Mouse (Mus musculus): ENCODE results near the gene Lrrk1. TPM values are rescaled to one million over a fixed set of nuclear protein-coding genes. Genes with fewer than 3 reads are reported as not detected.

Lrrk1 gene
- total RNA-seq, 2 experiments from 2014 or later: 4.8 to 6.9 TPM

GRCm38 (mm10) chr7:66266942-66267850 lies 121.0 kb downstream of the Lrrk1 start:
- intact Hi-C loops (cut with DNase I; ENCODE audit: low total_unique reads): no loop called here
- no peak for DNase-seq

GRCm38 (mm10) chr7:66263421-66263820 lies 124.7 kb downstream of the Lrrk1 start:
- intact Hi-C loops (cut with DNase I; ENCODE audit: low total_unique reads): no loop called here

GRCm38 (mm10) chr7:66262570-66263156 lies 125.5 kb downstream of the Lrrk1 start:
- intact Hi-C loops (cut with DNase I; ENCODE audit: low total_unique reads): no loop called here
- no peak for DNase-seq

More at GRCm38 (mm10) chr7:66263421-66263820, 124.7 kb downstream of the Lrrk1 start:
- no peak for DNase-seq

GRCm38 (mm10) chr7:66260763-66261390 lies 127.3 kb downstream of the Lrrk1 start:
- intact Hi-C loops (cut with DNase I; ENCODE audit: low total_unique reads): no loop called here
- DNase-seq: peak; percentile 40

GRCm38 (mm10) chr7:66260295-66260694 lies 127.9 kb downstream of the Lrrk1 start:
- intact Hi-C loops (cut with DNase I; ENCODE audit: low total_unique reads): no loop called here

DNA sequence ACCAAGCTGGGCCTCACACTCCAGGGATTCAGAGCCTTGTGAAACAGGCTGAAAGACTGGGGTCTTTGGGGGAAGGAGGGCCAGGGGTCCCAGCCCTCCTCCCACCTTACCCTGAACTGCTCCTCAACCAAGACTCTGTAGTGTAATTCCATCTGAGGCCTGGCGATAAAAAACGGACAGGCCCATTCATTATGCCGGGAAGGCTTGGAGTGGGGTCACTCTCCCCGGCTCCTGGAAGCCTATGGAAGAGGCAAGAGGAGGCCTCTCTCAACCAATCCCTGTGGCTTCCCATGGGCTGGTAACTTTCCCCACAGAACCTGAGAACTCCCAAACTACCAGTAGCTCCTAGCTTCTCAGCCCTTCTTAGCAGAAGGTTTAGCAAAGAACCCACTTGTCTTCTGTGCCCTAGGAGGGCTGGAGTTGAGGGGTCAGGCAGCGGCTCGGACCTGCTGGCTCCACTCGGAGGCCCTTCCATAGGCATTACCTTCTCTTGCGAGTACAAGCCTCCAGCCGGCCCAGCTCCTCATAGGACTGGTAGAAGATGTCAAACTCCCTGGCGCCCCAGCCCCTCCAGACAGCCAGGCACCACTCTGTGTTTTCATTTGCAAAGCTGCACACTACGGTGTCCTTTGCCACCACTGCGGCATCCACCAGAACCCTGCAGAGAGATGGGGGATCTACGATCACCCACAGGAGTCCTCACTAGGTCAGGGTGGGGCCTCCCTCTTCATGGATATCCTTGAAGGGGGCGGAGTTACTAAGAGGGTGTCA lies 128.5 kb downstream of the Lrrk1 start:
- intact Hi-C loops (cut with DNase I; ENCODE audit: low total_unique reads): no loop called here
- DNase-seq: peak; percentile 5

More at GRCm38 (mm10) chr7:66260295-66260694, 127.9 kb downstream of the Lrrk1 start:
- DNase-seq: peak; percentile 2

- intact Hi-C loops (cut with DNase I; ENCODE audit: low total_unique reads): no loop called here
- no peak for DNase-seq
Observed at GRCm38 (mm10) chr7:66258997-66259396, 129.2 kb downstream of the Lrrk1 start.

DNA sequence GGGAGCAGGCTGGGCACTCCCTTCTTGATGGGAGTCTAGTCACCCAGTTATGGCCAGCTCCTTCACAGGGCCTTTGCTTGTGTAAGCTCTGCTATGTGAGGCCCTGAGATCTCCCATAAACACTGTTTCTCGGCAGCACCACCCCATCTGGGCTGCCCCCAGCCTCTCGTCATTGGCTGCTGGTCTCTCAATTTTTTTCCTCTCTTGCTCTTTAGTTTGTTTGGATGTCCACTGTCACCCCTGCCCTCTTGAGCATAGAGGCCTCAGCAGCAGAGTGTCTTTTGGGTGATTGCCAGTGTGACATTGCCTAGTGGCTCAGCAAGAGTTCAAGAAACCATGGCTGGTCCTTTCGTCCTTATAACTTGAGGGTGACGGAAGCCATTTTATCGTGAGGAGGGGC lies 130.9 kb downstream of the Lrrk1 start:
- intact Hi-C loops (cut with DNase I; ENCODE audit: low total_unique reads): no loop called here
- DNase-seq: peak; percentile 2

DNA sequence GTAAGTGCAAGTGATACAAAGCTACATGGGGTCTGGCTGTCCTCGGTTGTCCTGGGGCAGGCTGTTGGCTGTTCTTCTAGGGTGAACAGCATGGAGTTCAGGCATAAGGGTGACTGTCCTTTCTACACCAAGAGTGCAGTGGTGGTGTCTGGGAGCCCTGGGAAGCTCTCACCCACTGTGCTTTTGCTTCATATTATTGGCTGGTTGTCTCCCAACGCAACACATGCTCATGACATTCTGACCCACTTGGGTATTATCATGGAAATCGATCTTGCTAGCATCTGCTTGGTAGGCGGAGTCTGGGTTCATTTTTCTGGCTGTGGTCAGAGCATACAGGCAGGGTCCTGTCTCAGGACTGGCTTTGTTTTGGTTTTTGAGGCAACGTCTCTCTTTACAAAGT lies 131.7 kb downstream of the Lrrk1 start:
- intact Hi-C loops (cut with DNase I; ENCODE audit: low total_unique reads): no loop called here
- peak; percentile 2 for DNase-seq

- peak; percentile 1 for DNase-seq
- intact Hi-C loops (cut with DNase I; ENCODE audit: low total_unique reads): loop anchor here (5.0 kb wide), 1 partner anchor 148 kb away; the partner anchor contains the start of gene Chsy1
Observed at GRCm38 (mm10) chr7:66254993-66255392, 133.2 kb downstream of the Lrrk1 start.

- intact Hi-C loops (cut with DNase I; ENCODE audit: low total_unique reads): loop anchor here (5.0 kb wide), 1 partner anchor 147 kb away; the partner anchor contains the start of gene Chsy1
- DNase-seq: peak; percentile 2
Observed at GRCm38 (mm10) chr7:66253975-66254651, 134.0 kb downstream of the Lrrk1 start.

GRCm38 (mm10) chr7:66250030-66250429 lies 138.1 kb downstream of the Lrrk1 start:
- intact Hi-C loops (cut with DNase I; ENCODE audit: low total_unique reads): loop anchor here (5.0 kb wide), 1 partner anchor 143 kb away; the partner anchor contains the start of gene Chsy1
- DNase-seq: peak; percentile 81

GRCm38 (mm10) chr7:66249426-66249825 lies 138.7 kb downstream of the Lrrk1 start:
- DNase-seq: no peak
- intact Hi-C loops (cut with DNase I; ENCODE audit: low total_unique reads): no loop called here

GRCm38 (mm10) chr7:66249020-66249419 lies 139.1 kb downstream of the Lrrk1 start:
- DNase-seq: no peak
- intact Hi-C loops (cut with DNase I; ENCODE audit: low total_unique reads): no loop called here

DNA sequence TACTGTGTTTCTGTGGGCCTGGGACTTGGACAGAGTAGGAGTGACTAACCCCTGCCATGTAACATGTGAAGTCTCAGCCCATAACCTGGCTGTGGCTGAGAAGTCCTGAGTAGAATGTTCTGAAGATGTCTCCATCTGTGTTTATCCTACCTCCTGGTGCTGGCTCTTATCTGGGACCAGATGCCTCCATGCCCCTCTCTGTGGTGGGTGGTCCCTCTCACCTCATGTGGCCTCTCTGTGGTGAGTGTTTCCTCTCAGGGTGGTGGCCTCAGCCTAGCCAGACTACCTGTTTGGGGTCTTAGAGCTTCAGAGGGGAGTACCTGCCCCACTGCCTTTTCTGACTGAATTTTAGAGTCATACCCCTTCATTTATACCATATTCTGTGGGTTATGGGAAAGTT lies 139.9 kb downstream of the Lrrk1 start:
- intact Hi-C loops (cut with DNase I; ENCODE audit: low total_unique reads): no loop called here
- DNase-seq: no peak

- intact Hi-C loops (cut with DNase I; ENCODE audit: low total_unique reads): no loop called here
- peak; percentile 9 for DNase-seq
Observed at GRCm38 (mm10) chr7:66247274-66248021, 140.7 kb downstream of the Lrrk1 start.

DNA sequence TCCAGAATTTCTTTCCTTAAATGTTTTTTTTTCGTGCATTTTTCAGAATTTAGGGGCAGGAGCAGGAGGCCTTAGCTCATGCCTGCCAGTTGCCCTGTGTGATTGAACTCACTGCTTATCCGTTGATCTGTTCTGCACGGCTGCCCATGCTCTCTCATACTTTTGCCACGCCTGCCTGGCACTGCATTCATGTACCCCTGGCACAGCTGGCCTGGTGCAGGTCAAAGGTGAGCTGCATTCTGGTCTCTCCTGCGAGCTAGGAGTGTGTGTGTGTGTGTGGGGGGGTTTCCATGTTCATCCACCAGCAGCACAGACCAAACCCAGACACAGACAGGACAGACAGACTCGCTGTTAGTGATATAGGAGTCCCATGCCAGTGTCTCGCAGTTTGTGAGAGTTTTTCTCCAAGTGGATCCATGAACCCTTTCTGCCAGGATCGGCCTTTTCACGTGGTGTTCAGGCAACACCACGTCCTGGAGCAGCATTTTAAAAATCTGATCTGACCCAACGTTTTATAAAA lies 141.4 kb downstream of the Lrrk1 start:
- DNase-seq: no peak
- intact Hi-C loops (cut with DNase I; ENCODE audit: low total_unique reads): no loop called here

DNA sequence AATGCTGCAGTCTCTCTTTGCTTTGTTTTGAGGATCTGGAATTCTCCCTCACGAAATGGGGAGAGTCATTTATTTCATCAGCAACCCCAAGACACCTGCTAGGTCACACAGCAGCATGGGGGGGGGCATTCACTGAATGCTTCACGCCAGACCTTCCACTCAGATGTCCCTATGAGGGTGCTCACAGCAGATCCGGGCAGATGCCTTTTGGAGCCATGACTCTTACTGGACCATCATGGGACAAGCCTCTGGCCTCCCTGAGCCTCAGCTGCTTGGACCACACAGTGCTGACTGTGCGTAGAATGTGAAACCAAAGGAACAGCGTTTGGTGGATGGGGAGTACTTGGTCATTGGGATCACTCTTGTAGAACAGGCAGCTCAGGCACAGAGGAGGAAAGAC lies 142.5 kb downstream of the Lrrk1 start:
- intact Hi-C loops (cut with DNase I; ENCODE audit: low total_unique reads): no loop called here

More for the DNA sequence above, 142.5 kb downstream of the Lrrk1 start:
- DNase-seq: no peak

Measured in gastrocnemius, postnatal 14 days (tissue).